16 mouse cellular contexts compared by ENCODE assay signal in the genomic region with DNA sequence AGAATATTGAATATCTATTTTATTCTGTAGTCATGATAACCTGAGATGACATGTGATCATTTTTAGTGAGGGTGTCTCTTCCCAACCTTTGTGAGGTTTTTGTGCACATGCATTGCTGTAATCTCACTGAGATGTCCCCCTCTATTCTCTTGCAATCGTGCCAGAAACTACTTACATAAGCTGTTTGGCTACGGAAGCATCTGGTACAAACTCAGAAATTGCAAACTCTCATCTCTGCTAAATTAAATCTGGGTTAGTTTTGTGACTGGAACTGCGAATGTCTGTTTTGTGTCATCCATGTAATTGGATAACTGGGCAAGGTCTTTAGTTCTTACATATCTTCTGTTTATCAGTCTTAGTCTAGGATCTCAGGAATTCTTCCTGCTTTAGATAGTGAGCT.
A peak's percentile ranks its signal among the peaks of the same experiment; 100 is the strongest.
DNase-seq lines count a peak whose midpoint lies in the region.
"Had no signal": no experiment of that assay in that cellular context is flagged by ENCODE, and none has a peak within 500 bp of the region (broad histone marks: within the 10 kb centered on the region; RNA-seq: fewer than 3 reads in every experiment).

No protein-coding gene starts in this region.

- peak; percentile 16 to 72 for DNase-seq in layer of hippocampus, adult 18-20 months (ENCODE audit: low spot score in 2 of 2)
- DNase-seq in layer of hippocampus, postnatal 25 days (ENCODE audit: extremely low spot score in 1 of 2, low spot score in 1 of 2), result no peak
- peak; percentile 9 for DNase-seq in right cerebral cortex, adult 18-20 months
- DNase-seq in right cerebral cortex, postnatal 25 days, result no peak
- peak; percentile 8 to 10 for DNase-seq in layer of hippocampus, adult 8-10 months (ENCODE audit: low spot score in 2 of 2)
- peak; percentile 21 for DNase-seq in telencephalon, adult 2 months (ENCODE audit: low read depth, low spot score)
- no peak for DNase-seq in embryo, embryonic 10 days (ENCODE audit: low spot score)
- no peak for DNase-seq in lung, postnatal 10 days
- DNase-seq: adrenal gland, adult 2 months; adrenal gland, postnatal 14 days; cerebellum, adult 11-12 months; cerebellum, adult 8-10 months; cerebellum, postnatal 14 days; forebrain, postnatal 0 days; gastrocnemius, postnatal 10 days; heart, adult 11 months had no signal

Comparison
In these comparisons a context has a peak if more than half of its experiments do, and no peak if none do; other contexts are left out.
1. DNase-seq: peak in layer of hippocampus, adult 18-20 months (2 of 2), right cerebral cortex, adult 18-20 months (single experiment), layer of hippocampus, adult 8-10 months (2 of 2) and telencephalon, adult 2 months (single experiment); none in layer of hippocampus, postnatal 25 days (0 of 2), right cerebral cortex, postnatal 25 days (single experiment), embryo, embryonic 10 days (single experiment) and lung, postnatal 10 days (single experiment).